Mouse (Mus musculus) liver, embryonic 14.5 days (tissue): Measurements from ENCODE around the gene Zfp628. TPM values are rescaled to one million over a fixed set of nuclear protein-coding genes. Genes with fewer than 3 reads are reported as not detected.
A peak's percentile ranks its signal among the peaks of the same experiment; 100 is the strongest.
"Not testable (repeated sequence)": the region's sequence is repeated elsewhere in the genome, so short reads cannot be mapped to it uniquely, and the experiment has no call there.

ENCODE experiments used
- ATAC-seq: fragments of 200-750 bp; cut with Nextera tagmentation; 2 replicates; pipeline ENCODE4 v1.8.0; 2017; ENCODE audit warnings: moderate number of reproducible peaks, mild to moderate bottlenecking, moderate library complexity; ENCODE audit not compliant: insufficient read depth
- DNase-seq, 3 experiments: peaks; one replicate each; pipeline ENCODE4 v3.0.0-alpha.2; 2012 to 2013; ENCODE audit warnings: low read depth in 3 of 3, low spot score in 3 of 3
- H3K27ac ChIP-seq: fragments of 300-500 bp; sonication (generic); 2 replicates; pipeline ENCODE4 v1.5.1; 2014; ENCODE audit warnings: moderate library complexity, mild to moderate bottlenecking, control low read depth, inconsistent platforms
- H3K27me3 ChIP-seq: fragments of 300-500 bp; sonication (generic); 2 replicates; pipeline ENCODE4 v1.6.1; 2014; ENCODE audit warnings: mild to moderate bottlenecking, low read length, moderate library complexity; ENCODE audit not compliant: control insufficient read depth, insufficient read depth
- H3K36me3 ChIP-seq: fragments of 300-500 bp; sonication (generic); replicated peaks from 2 replicates; pipeline ENCODE4 v1.6.1; 2014; ENCODE audit warnings: low read depth; ENCODE audit not compliant: control insufficient read depth, insufficient read depth
- H3K4me1 ChIP-seq, 2 experiments: fragments of 200-500 bp in 1 of 2; fragments of 300-500 bp in 1 of 2; sonication (generic) in 1 of 2; replicated peaks; 2 replicates each; pipeline ENCODE4 v1.6.1; 2012 to 2014; ENCODE audit warnings: antibody characterized with exemption in 1 of 2, inconsistent platforms in 1 of 2, low read length in 1 of 2; ENCODE audit not compliant: control insufficient read depth in 2 of 2, insufficient read depth in 2 of 2
- H3K4me2 ChIP-seq: fragments of 300-500 bp; sonication (generic); 2 replicates; pipeline ENCODE4 v1.6.1; 2014; ENCODE audit warnings: low read depth, mild to moderate bottlenecking, control low read depth, moderate library complexity
- H3K4me3 ChIP-seq, 2 experiments: fragments of 200-500 bp in 1 of 2; fragments of 300-500 bp in 1 of 2; sonication (generic) in 1 of 2; 2 replicates each; pipeline ENCODE4 v1.5.1; 2012 to 2014; ENCODE audit warnings: low read depth in 2 of 2, low read length in 2 of 2, mild to moderate bottlenecking in 2 of 2, control low read depth in 1 of 2, inconsistent platforms in 1 of 2, moderate library complexity in 1 of 2; ENCODE audit not compliant: insufficient read depth in 1 of 2
- H3K9ac ChIP-seq: fragments of 300-500 bp; sonication (generic); replicated peaks from 2 replicates; pipeline ENCODE4 v1.6.1; 2014; ENCODE audit warnings: mild to moderate bottlenecking, control low read depth, moderate library complexity
- H3K9me3 ChIP-seq: fragments of 300-500 bp; sonication (generic); 2 replicates; pipeline ENCODE4 v1.6.1; 2016; ENCODE audit warnings: low read length, mixed read lengths; ENCODE audit not compliant: control insufficient read depth
- CTCF ChIP-seq: IDR thresholded peaks from 2 replicates; pipeline ENCODE4 v1.5.1; 2016; ENCODE audit warnings: antibody characterized with exemption, low read depth, control low read depth
- EP300 ChIP-seq: IDR thresholded peaks from 2 replicates; pipeline ENCODE4 v1.6.1; 2016; ENCODE audit warnings: antibody characterized with exemption, low read depth
- WGBS: fragments of 180-500 bp; shearing (Covaris S2); extraction: QIAGEN DNeasy Blood & Tissue Kit; methylation state at CpG from one replicate; pipeline ENCODE4 v1.1.7; 2014; ENCODE audit not compliant: insufficient replicate concordance; 5-methylcytosine and 5-hydroxymethylcytosine counted together
- polyA plus RNA-seq, 2 experiments: library from polyadenylated mRNA; depleted of rRNA in 1 of 2; stranded (reverse) in 1 of 2; unstranded in 1 of 2; fragments of >200 nt; fragmentation: Nextera tagmentation in 1 of 2; extraction: Ambion mirVana in 1 of 2; gene quantifications; 2 replicates each; pipeline versions ENCODE4 v1.2.1 to v1.2.3; 2012 to 2014

The Zfp628 gene
- polyA plus RNA-seq, 2 experiments: 1.5 to 2.9 TPM

GRCm38 (mm10) chr7:4876753-4877221, 38.2 kb upstream of the Zfp628 start, which contains the start of gene Isoc2a:
Isoc2a (plus strand) TSS chr7:4877153.
- Histone ChIP-seq H3K4me2 (peak within 1 kb of the TSS; percentile 95), H3K9ac (peak within 1 kb of the TSS; percentile 66), H3K27ac (peak within 1 kb of the TSS; percentile 44), H3K4me1 (peaks cover 21 to 28% of the 10 kb centered on the region in 2 experiments), H3K27me3 (no peaks in the 10 kb centered on the region), H3K4me3 (peak within 1 kb of the TSS; percentile 65 to 78), H3K36me3 (no peaks in the 10 kb centered on the region), H3K9me3 (no peaks in the 10 kb centered on the region)
- under 1% methylated on average over 22 of the region's 22 CpGs for WGBS
- TF ChIP-seq CTCF (no peak), EP300 (peak; percentile 43; the same call in 1 of the 2 replicates)
- DNase-seq (peak; percentile 87 to 91 (median 89)), ATAC-seq (peak; percentile 98)

GRCm38 (mm10) chr7:4877226-4877625, 37.8 kb upstream of the Zfp628 start:
- Histone ChIP-seq H3K9ac (peak overlapping the region; percentile 66), H3K27me3 (no peaks in the 10 kb centered on the region), H3K9me3 (no peaks in the 10 kb centered on the region), H3K36me3 (no peaks in the 10 kb centered on the region), H3K27ac (peak overlapping the region; percentile 44; the same call in 1 of the 2 replicates), H3K4me3 (peak overlapping the region; percentile 65 to 78), H3K4me2 (peak overlapping the region; percentile 95), H3K4me1 (peaks cover 21 to 28% of the 10 kb centered on the region in 2 experiments)
- DNase-seq: no peak
- WGBS: 15% methylated on average over 11 of the region's 11 CpGs
- peak; percentile 24 for ATAC-seq
- TF ChIP-seq EP300: no peak
- TF ChIP-seq CTCF: no peak

- no peaks in the 10 kb centered on the region for H3K36me3 ChIP-seq
- no peak for ATAC-seq
- peak overlapping the region; percentile 65 to 78; a peak in 2 of 4 replicates for H3K4me3 ChIP-seq
- peaks cover 21 to 28% of the 10 kb centered on the region in 2 experiments for H3K4me1 ChIP-seq
- peak overlapping the region; percentile 95 for H3K4me2 ChIP-seq
- peak overlapping the region; percentile 5; the same call in 1 of the 2 replicates for H3K9ac ChIP-seq
- H3K27me3 ChIP-seq: no peaks in the 10 kb centered on the region
- no peak overlapping the region; the same call in 1 of the 2 replicates for H3K27ac ChIP-seq
- no peak for DNase-seq
- TF ChIP-seq EP300 (no peak), CTCF (peak; percentile 70)
- no peaks in the 10 kb centered on the region for H3K9me3 ChIP-seq
Observed at GRCm38 (mm10) chr7:4878186-4878585, 36.8 kb upstream of the Zfp628 start.

- H3K9ac ChIP-seq, H3K4me3 ChIP-seq, H3K4me2 ChIP-seq, H3K27me3 ChIP-seq, DNase-seq, H3K27ac ChIP-seq, H3K36me3 ChIP-seq, H3K9me3 ChIP-seq, ATAC-seq: not testable (repeated sequence)
- peaks cover 21 to 28% of the 10 kb centered on the region in 2 experiments for H3K4me1 ChIP-seq
- WGBS: 70% methylated on average over 1 of the region's 1 CpGs
Observed at GRCm38 (mm10) chr7:4879036-4879435, 36.0 kb upstream of the Zfp628 start.

- DNase-seq: no peak
- H3K4me1 ChIP-seq: no peaks in the 10 kb centered on the region
- no peaks in the 10 kb centered on the region for H3K9me3 ChIP-seq
- H3K9ac ChIP-seq: no peak overlapping the region
- H3K4me2 ChIP-seq: no peak overlapping the region
- no peak overlapping the region for H3K27ac ChIP-seq
- no peaks in the 10 kb centered on the region for H3K36me3 ChIP-seq
- no peak for TF ChIP-seq EP300
- no peak for TF ChIP-seq CTCF
- WGBS: 65% methylated on average over 4 of the region's 4 CpGs
- H3K27me3 ChIP-seq: no peaks in the 10 kb centered on the region
- H3K4me3 ChIP-seq: no peak overlapping the region
- no peak for ATAC-seq
Observed at GRCm38 (mm10) chr7:4886680-4887079, 28.3 kb upstream of the Zfp628 start.
